7 mouse cellular contexts compared by ENCODE assay signal in the genomic region with DNA sequence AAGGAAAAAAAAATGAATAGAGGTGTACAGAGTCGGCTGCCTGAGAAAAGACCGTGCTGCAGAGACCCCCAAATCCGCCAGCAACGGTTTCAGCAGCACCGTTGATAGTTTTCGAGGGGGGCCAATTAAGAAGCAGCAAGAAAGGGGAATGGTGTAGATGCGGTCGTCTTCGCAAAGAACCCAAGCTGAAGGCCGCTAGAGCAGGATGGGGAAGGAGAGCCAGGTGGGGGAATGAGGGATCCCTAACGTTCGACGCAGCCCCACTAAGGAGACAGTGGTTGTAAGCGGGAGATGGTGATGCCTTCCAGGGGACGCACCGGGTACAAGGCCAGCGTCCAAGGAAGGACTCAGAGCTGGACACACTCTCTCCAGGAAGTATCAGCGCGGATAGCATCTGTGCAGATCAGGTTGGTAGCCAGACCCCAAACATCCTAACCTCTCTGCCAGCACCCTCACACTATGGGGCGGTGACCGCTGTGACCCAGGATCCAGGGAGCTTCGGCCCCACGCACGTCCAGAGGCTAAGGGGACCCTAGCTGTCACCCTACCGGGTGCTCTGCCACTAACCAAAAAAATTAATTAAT. TPM values are rescaled to one million over a fixed set of nuclear protein-coding genes. Genes with fewer than 3 reads are reported as not detected.
A peak's percentile ranks its signal among the peaks of the same experiment; 100 is the strongest.
DNase-seq lines count a peak whose midpoint lies in the region; ATAC-seq lines count a peak whose summit lies in the region.

No protein-coding gene starts in this region.

- peaks cover 4% of the 10 kb centered on the region; the same call in 1 of the 2 replicates for H3K9me3 ChIP-seq in megakaryocyte, embryonic 14.5 days
- no peaks in the 10 kb centered on the region for H3K9me3 ChIP-seq in forebrain, embryonic 11.5 days (ENCODE audit: control insufficient read depth, low read length)
- H3K9me3 ChIP-seq in liver, embryonic 13.5 days (replicated peaks) = no peaks in the 10 kb centered on the region

- 2% methylated on average over 25 of the region's 25 CpGs for WGBS in forebrain, embryonic 11.5 days
- 9% methylated on average over 25 of the region's 25 CpGs for WGBS in liver, embryonic 13.5 days (ENCODE audit: insufficient replicate concordance)

- H3K36me3 ChIP-seq in megakaryocyte, embryonic 14.5 days (replicated peaks; ENCODE audit: low read length) = peaks cover 29% of the 10 kb centered on the region
- no peaks in the 10 kb centered on the region for H3K36me3 ChIP-seq in forebrain, embryonic 11.5 days (ENCODE audit: control insufficient read depth, insufficient read depth, low read length)
- H3K36me3 ChIP-seq in liver, embryonic 13.5 days = no peaks in the 10 kb centered on the region

- no peak for DNase-seq in forebrain, embryonic 11.5 days (ENCODE audit: low spot score)
- no peak for DNase-seq in liver, embryonic 13.5 days
- DNase-seq in natural killer cell, adult 2 months (ENCODE audit: low spot score in 2 of 2) = no peak
- DNase-seq in layer of hippocampus, adult 11-12 months (ENCODE audit: low spot score) = no peak
- no peak for DNase-seq in layer of hippocampus, adult 8-10 months (ENCODE audit: low spot score in 2 of 2)

- H3K4me2 ChIP-seq in forebrain, embryonic 11.5 days (ENCODE audit: low read depth, low read length, severe bottlenecking) = peak overlapping the region; percentile 93
- H3K4me2 ChIP-seq in liver, embryonic 13.5 days = peak overlapping the region; percentile 75

- H3K27me3 ChIP-seq in megakaryocyte, embryonic 14.5 days (replicated peaks) = peaks cover 18% of the 10 kb centered on the region
- H3K27me3 ChIP-seq in forebrain, embryonic 11.5 days (ENCODE audit: control insufficient read depth, insufficient read depth, low read length) = peaks cover 35% of the 10 kb centered on the region
- H3K27me3 ChIP-seq in liver, embryonic 13.5 days = peaks cover 65% of the 10 kb centered on the region

- H3K4me1 ChIP-seq in megakaryocyte, embryonic 14.5 days = peaks cover 67% of the 10 kb centered on the region
- H3K4me1 ChIP-seq in forebrain, embryonic 11.5 days (replicated peaks; ENCODE audit: control insufficient read depth, insufficient read depth, low read length) = peaks cover 11% of the 10 kb centered on the region
- peaks cover 16% of the 10 kb centered on the region for H3K4me1 ChIP-seq in liver, embryonic 13.5 days (replicated peaks)

- peak overlapping the region; percentile 64 for H3K9ac ChIP-seq in forebrain, embryonic 11.5 days (ENCODE audit: low read length)
- H3K9ac ChIP-seq in liver, embryonic 13.5 days = no peak overlapping the region

- H3K4me3 ChIP-seq in megakaryocyte, embryonic 14.5 days (replicated peaks) = peak overlapping the region; percentile 98
- H3K4me3 ChIP-seq in forebrain, embryonic 11.5 days (ENCODE audit: low read depth, low read length) = peak overlapping the region; percentile 55
- H3K4me3 ChIP-seq in liver, embryonic 13.5 days (replicated peaks) = peak overlapping the region; percentile 57

- H3K27ac ChIP-seq in forebrain, embryonic 11.5 days (ENCODE audit: low read depth, low read length) = no peak overlapping the region
- no peak overlapping the region for H3K27ac ChIP-seq in liver, embryonic 13.5 days

- ATAC-seq in megakaryocyte, adult 5-6 weeks (ENCODE audit: poor library complexity, severe bottlenecking) = no peak
- ATAC-seq in forebrain, embryonic 11.5 days (replicated peaks; ENCODE audit: low FRiP score) = 0 out of 2 replicates have a peak, but pooled peaks have one; percentile 8
- no peak for ATAC-seq in liver, embryonic 13.5 days (ENCODE audit: low read depth)

RNA-seq across cellular contexts. Expression of a gene that starts 2.7 kb away (rescaled TPM):
- 41.1 and 61.1 TPM in 2 replicates for polyA plus RNA-seq in megakaryocyte, embryonic 14.5 days (2012; ENCODE audit: insufficient read depth, low replicate concordance)
- total RNA-seq in megakaryocyte, adult 5-6 weeks (2015) = 0.16 TPM in 1 of 2 replicates, not detected in the other
- total RNA-seq in megakaryocyte, adult 5-6 weeks (2017) = 0.12 and 0.73 TPM in 2 replicates
- 22.8 and 23.4 TPM in 2 replicates for polyA plus RNA-seq in forebrain, embryonic 11.5 days (2014; fragmentation: Nextera tagmentation; extraction: Ambion mirVana)
- 0.51 and 0.61 TPM in 2 replicates for polyA plus RNA-seq in liver, embryonic 13.5 days (2015; fragmentation: Nextera tagmentation; extraction: Ambion mirVana)
- 10 to 100 TPM in 1 of 4 experiments, 1 to 10 TPM in 3; 7.5 to 10.8 (median 9.0) TPM for total RNA-seq in layer of hippocampus, adult 8-10 months (2022)

RNA-seq across cellular contexts. Expression of a gene that starts 52.6 kb away (rescaled TPM):
- polyA plus RNA-seq in megakaryocyte, embryonic 14.5 days (2012; ENCODE audit: insufficient read depth, low replicate concordance) = not detected in 2 replicates
- total RNA-seq in megakaryocyte, adult 5-6 weeks (2015) = 0.07 TPM in 1 of 2 replicates, not detected in the other
- total RNA-seq in megakaryocyte, adult 5-6 weeks (2017) = 0.37 TPM in 1 of 2 replicates, not detected in the other
- 0.23 TPM in 1 of 2 replicates, not detected in the other for polyA plus RNA-seq in forebrain, embryonic 11.5 days (2014; fragmentation: Nextera tagmentation; extraction: Ambion mirVana)
- polyA plus RNA-seq in liver, embryonic 13.5 days (2015; fragmentation: Nextera tagmentation; extraction: Ambion mirVana) = 9.2 and 10.9 TPM in 2 replicates
- total RNA-seq in layer of hippocampus, adult 8-10 months (2022) = not detected

Comparison
In these comparisons a context has a peak if more than half of its experiments do, and no peak if none do; other contexts are left out.
1. RNA of a gene that starts 2.7 kb away (polyA plus RNA-seq): 41.1 to 61.1 TPM in megakaryocyte, embryonic 14.5 days and 22.8 to 23.4 TPM in forebrain, embryonic 11.5 days; 0.51 to 0.61 TPM in liver, embryonic 13.5 days; every median in the first group is over 10 times any median in the second.
2. Peak in every context shown above with its lines, with median percentiles within 50 percentile points of each other: H3K4me3 ChIP-seq.